Mouse (Mus musculus): ENCODE results near the gene Pes1.

GRCm38 (mm10) chr11:3976678-3977077, 12.9 kb downstream of the Pes1 start, which contains the start of gene 4930556J24Rik:
- TF ChIP-seq ZNF384 (IDR thresholded peaks at IDR 0.05; ENCODE audit: low read depth, low read length) (no peak), HCFC1 (IDR thresholded peaks at IDR 0.05; ENCODE audit: borderline replicate concordance, insufficient read depth, low read length) (no peak)

Data from ES-E14 (cell line).